Mouse (Mus musculus) spleen, adult 2 months (tissue): ENCODE measurements around the gene Lactbl1.

Experiments used
- CTCF ChIP-seq: fragments of 200-500 bp; IDR thresholded peaks from 2 replicates; pipeline ENCODE4 v1.5.1; 2011; ENCODE audit warnings: mild to moderate bottlenecking, inconsistent platforms; ENCODE audit not compliant: insufficient read depth, insufficient read length, insufficient replicate concordance; ENCODE audit errors: extremely low read depth
- POLR2A ChIP-seq: fragments of 200-500 bp; IDR thresholded peaks from 2 replicates; pipeline ENCODE4 v1.6.1; 2011; ENCODE audit warnings: low read depth, low read length, inconsistent platforms

GRCm38 (mm10) chr4:136651357-136651811 is 29.0 kb downstream of the Lactbl1 start:
- TF ChIP-seq CTCF: peak; percentile 62; the same call in 1 of the 2 replicates
- TF ChIP-seq POLR2A: no peak
